Mouse (Mus musculus) olfactory bulb, adult 2 months (tissue): ENCODE measurements around the gene Gm7929.
"Not testable (repeated sequence)": the region's sequence is repeated elsewhere in the genome, so short reads cannot be mapped to it uniquely, and the experiment has no call there.

Experiments
- CTCF ChIP-seq: fragments of 200-500 bp; IDR thresholded peaks from 2 replicates; pipeline ENCODE4 v1.5.1; 2012; ENCODE audit warnings: low read depth, mild to moderate bottlenecking, low read length, moderate library complexity; ENCODE audit not compliant: insufficient read depth
- POLR2A ChIP-seq: fragments of 200-500 bp; IDR thresholded peaks from 2 replicates; pipeline ENCODE4 v1.6.1; 2012; ENCODE audit warnings: mild to moderate bottlenecking, low read depth, low read length, moderate library complexity; ENCODE audit not compliant: insufficient read depth

GRCm38 (mm10) chr14:41701785-41702184 lies 48.6 kb downstream of the Gm7929 start, which contains the start of gene Gm8068:
- TF ChIP-seq CTCF, POLR2A: not testable (repeated sequence)
